Mouse (Mus musculus) gastrocnemius, postnatal 36 days (tissue): ENCODE data around the gene Setd6. TPM values are rescaled to one million over a fixed set of nuclear protein-coding genes. Genes with fewer than 3 reads are reported as not detected.

ENCODE experiments used
- DNase-seq, 2 experiments: peaks; one replicate each; pipeline ENCODE4 v3.0.0; 2022
- intact Hi-C: fragments of 180-260 bp; cut with DNase I; formaldehyde crosslinking; loops from one replicate; pipeline ENCODE4 v1.15.1; 2025
- total RNA-seq, 2 experiments: library from RNA; stranded (reverse); gene quantifications; 2 replicates each; pipeline ENCODE4 v1.2.3; 2021

Gene Setd6
- total RNA-seq, 2 experiments from 2014 or later, result 9.6 to 13.3 TPM

- intact Hi-C loops, result no loop called here
Measured at GRCm38 (mm10) chr8:95703461-95704260, 12.0 kb upstream of the Setd6 start.

GRCm38 (mm10) chr8:95704538-95704937 lies 11.1 kb upstream of the Setd6 start:
- intact Hi-C loops, result no loop called here
- no peak for DNase-seq

More at GRCm38 (mm10) chr8:95703461-95704260, 12.0 kb upstream of the Setd6 start:
- DNase-seq, result peak in 1 of 2 experiments; percentile 25

GRCm38 (mm10) chr8:95709579-95709978 lies 6.1 kb upstream of the Setd6 start:
- intact Hi-C loops, result no loop called here
- DNase-seq, result no peak

- intact Hi-C loops, result loop anchor here (5.0 kb wide), 2 partner anchors 121 to 206 kb away; no protein-coding TSS in a partner anchor
- no peak for DNase-seq
Measured at GRCm38 (mm10) chr8:95711029-95711428, 4.7 kb upstream of the Setd6 start.

GRCm38 (mm10) chr8:95712395-95712794 lies 3.3 kb upstream of the Setd6 start:
- DNase-seq, result no peak
- intact Hi-C loops, result loop anchor here (5.0 kb wide), 2 partner anchors 120 to 205 kb away; no protein-coding TSS in a partner anchor

GRCm38 (mm10) chr8:95713100-95714010 lies 2.3 kb upstream of the Setd6 start:
- peak in 1 of 2 experiments; percentile 47 for DNase-seq
- intact Hi-C loops, result loop anchor here (5.0 kb wide), 2 partner anchors 119 to 204 kb away; no protein-coding TSS in a partner anchor

- intact Hi-C loops, result loop anchor here (5.0 kb wide), 2 partner anchors 118 to 203 kb away; no protein-coding TSS in a partner anchor
- DNase-seq, result no peak
Measured at GRCm38 (mm10) chr8:95714367-95714766, 1.3 kb upstream of the Setd6 start.

GRCm38 (mm10) chr8:95714837-95715413 lies 756 bp upstream of the Setd6 start:
- intact Hi-C loops, result loop anchor here (5.0 kb wide), 2 partner anchors 117 to 202 kb away; no protein-coding TSS in a partner anchor
- no peak for DNase-seq

- intact Hi-C loops, result no loop called here
- DNase-seq, result no peak
Measured at GRCm38 (mm10) chr8:95716546-95717335, 1.1 kb downstream of the Setd6 start.

GRCm38 (mm10) chr8:95727625-95728024 lies 11.9 kb downstream of the Setd6 start:
- intact Hi-C loops, result loop anchor here (5.0 kb wide), 1 partner anchor 35 kb away; no protein-coding TSS in a partner anchor
- no peak for DNase-seq

GRCm38 (mm10) chr8:95738596-95738995 lies 22.9 kb downstream of the Setd6 start:
- intact Hi-C loops, result loop anchor here (5.0 kb wide), 1 partner anchor 39 kb away; no protein-coding TSS in a partner anchor
- no peak for DNase-seq

- intact Hi-C loops, result no loop called here
Measured at GRCm38 (mm10) chr8:95741732-95742131, 26.1 kb downstream of the Setd6 start.

GRCm38 (mm10) chr8:95748028-95748427 lies 32.3 kb downstream of the Setd6 start:
- intact Hi-C loops, result no loop called here
- DNase-seq, result no peak

More at GRCm38 (mm10) chr8:95741732-95742131, 26.1 kb downstream of the Setd6 start:
- no peak for DNase-seq

GRCm38 (mm10) chr8:95751924-95752323 lies 36.2 kb downstream of the Setd6 start:
- intact Hi-C loops, result no loop called here
- DNase-seq, result no peak

- intact Hi-C loops, result loop anchor here (5.0 kb wide), 1 partner anchor 33 kb away; no protein-coding TSS in a partner anchor
- DNase-seq, result no peak
Measured at GRCm38 (mm10) chr8:95760323-95760722, 44.6 kb downstream of the Setd6 start.

- DNase-seq, result no peak
- intact Hi-C loops, result loop anchor here (5.0 kb wide), 1 partner anchor 37 kb away; no protein-coding TSS in a partner anchor
Measured at GRCm38 (mm10) chr8:95764133-95764532, 48.5 kb downstream of the Setd6 start.
